Mouse (Mus musculus): ENCODE data around the gene Ankle2. TPM values are rescaled to one million over a fixed set of nuclear protein-coding genes. Genes with fewer than 3 reads are reported as not detected.

Ankle2 gene
- polyA plus RNA-seq (2014; fragmentation: Nextera tagmentation; extraction: Ambion mirVana), result 37.5 and 43.7 TPM in 2 replicates

DNA sequence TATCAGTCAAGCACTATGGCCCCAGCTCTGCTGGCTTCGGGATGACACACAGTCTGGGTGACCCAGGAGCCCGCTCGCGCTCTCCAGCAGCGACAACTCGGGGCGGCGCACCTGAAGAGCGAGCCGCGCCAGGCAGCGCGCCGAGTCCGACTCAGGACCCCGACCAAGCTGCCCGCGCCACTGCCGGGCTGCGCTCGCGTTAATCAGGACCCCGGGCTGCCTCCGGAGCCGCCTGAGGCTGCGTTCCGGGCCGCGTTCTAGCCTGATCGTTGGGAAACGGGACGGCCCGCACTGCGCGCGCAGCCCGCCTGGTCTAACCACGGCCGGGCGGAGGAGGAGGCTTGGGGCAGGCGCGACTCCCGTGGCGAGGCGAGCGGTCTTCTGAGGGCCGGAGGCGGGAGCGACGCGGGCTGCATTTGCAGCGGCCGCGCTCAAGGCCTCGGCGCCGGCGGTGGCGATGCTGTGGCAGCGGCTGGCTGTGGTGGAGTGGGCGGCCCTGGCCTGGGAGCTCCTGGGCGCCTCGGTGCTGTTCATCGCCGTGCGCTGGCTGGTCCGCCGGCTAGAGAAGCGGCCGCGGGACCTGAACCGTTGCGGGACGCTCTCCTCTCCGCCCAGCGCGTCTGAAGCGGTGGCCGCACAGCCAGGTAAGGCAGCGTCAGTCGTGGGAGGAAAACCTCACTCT, at the start of gene Ankle2:
Gene Ankle2 (plus strand): TSS at position 225 of the 682 bp plus-strand sequence.
- Histone ChIP-seq H3K9ac (ENCODE audit: low read length) (peak within 1 kb of the TSS; percentile 96), H3K27ac (ENCODE audit: low read depth, low read length) (peak within 1 kb of the TSS; percentile 90), H3K9me3 (ENCODE audit: control insufficient read depth, low read length) (no peaks in the 10 kb centered on the region), H3K4me2 (peak within 1 kb of the TSS; percentile 49), H3K27me3 (ENCODE audit: control insufficient read depth, insufficient read depth, low read length) (no peaks in the 10 kb centered on the region), H3K4me3 (ENCODE audit: low read depth, low read length) (peak within 1 kb of the TSS; percentile 92), H3K4me1 (ENCODE audit: control insufficient read depth, insufficient read depth, low read length) (peaks cover 14% of the 10 kb centered on the region), H3K36me3 (ENCODE audit: control insufficient read depth, insufficient read depth, low read length) (no peaks in the 10 kb centered on the region; the same call in 1 of the 2 replicates)
- peak; percentile 97 for ATAC-seq (ENCODE audit: low FRiP score)
- WGBS, result under 1% methylated on average over 76 of the region's 81 CpGs
- peak; percentile 100 for DNase-seq (ENCODE audit: low spot score, missing footprints)

DNA sequence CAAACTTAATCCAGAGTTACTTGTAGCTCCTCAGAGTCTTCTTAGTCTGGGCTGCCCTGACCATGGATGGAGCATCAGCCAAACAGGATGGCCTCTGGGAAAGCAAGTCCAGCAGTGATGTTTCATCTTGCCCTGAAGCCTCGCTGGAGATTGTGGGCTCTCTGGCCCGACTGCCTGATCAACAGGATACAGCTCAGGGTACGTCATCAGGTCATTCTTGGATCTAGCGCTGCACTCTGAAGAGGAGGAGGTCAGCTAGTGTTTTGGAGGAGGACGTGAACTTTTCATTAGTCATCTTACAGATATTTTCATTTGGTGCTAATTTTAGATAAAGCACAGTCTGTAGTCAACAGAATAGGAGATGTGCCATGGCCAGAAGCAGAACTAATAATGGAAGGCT, 49.1 kb upstream of the Ankle2 start:
- no peak overlapping the region for H3K9ac ChIP-seq (ENCODE audit: low read length)
- no peaks in the 10 kb centered on the region for H3K9me3 ChIP-seq (ENCODE audit: control insufficient read depth, low read length)
- peaks cover 6% of the 10 kb centered on the region for H3K4me1 ChIP-seq (ENCODE audit: control insufficient read depth, insufficient read depth, low read length)
- no peaks in the 10 kb centered on the region for H3K27me3 ChIP-seq (ENCODE audit: control insufficient read depth, insufficient read depth, low read length)
- ATAC-seq (ENCODE audit: low FRiP score) (no peak), DNase-seq (ENCODE audit: low spot score, missing footprints) (no peak)
- H3K36me3 ChIP-seq (ENCODE audit: control insufficient read depth, insufficient read depth, low read length), result peaks cover 15% of the 10 kb centered on the region; the same call in 1 of the 2 replicates
- no peak overlapping the region for H3K4me2 ChIP-seq
- H3K27ac ChIP-seq (ENCODE audit: low read depth, low read length), result no peak overlapping the region
- 92% methylated on average over 5 of the region's 5 CpGs for WGBS
- no peak overlapping the region for H3K4me3 ChIP-seq (ENCODE audit: low read depth, low read length)

DNA sequence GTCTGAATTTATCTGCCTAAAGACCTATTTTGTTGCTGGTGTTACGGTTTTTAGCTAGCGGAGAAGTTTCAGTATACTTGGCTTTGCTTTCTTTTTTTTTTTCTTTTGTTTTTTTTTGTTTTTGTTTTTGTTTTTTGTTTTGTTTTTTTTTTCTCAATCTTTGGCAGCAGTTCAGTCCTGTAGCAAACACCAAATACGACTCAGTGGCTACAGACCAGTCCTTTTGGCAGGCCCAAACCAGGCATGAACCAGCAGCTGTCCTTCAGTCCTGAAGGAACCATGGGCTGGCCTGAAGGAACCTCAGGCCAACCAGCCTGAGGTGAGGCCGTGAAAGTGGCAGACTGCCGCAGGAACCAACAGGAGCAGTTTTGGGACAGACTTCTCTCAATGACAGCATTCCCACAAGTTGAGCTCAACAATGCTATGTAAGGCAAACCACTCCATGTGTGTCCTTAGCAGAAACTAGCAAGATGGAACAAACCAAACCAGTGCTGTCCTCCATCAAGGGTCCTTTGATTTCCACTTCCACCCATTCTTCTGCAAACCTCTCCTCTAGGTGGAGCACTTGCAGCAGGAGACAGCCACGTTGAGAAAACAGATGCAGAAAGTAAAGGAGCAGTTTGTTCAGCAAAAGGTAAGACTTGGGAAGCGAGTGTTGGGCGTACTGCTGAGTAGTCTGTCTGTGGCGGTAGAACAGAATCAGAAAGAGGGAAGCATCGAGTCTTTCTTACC, 27.5 kb upstream of the Ankle2 start:
- no peak overlapping the region for H3K4me2 ChIP-seq
- no peaks in the 10 kb centered on the region for H3K27me3 ChIP-seq (ENCODE audit: control insufficient read depth, insufficient read depth, low read length)
- H3K9ac ChIP-seq (ENCODE audit: low read length), result no peak overlapping the region
- no peaks in the 10 kb centered on the region for H3K4me1 ChIP-seq (ENCODE audit: control insufficient read depth, insufficient read depth, low read length)
- WGBS, result 91% methylated on average over 10 of the region's 10 CpGs
- no peaks in the 10 kb centered on the region for H3K9me3 ChIP-seq (ENCODE audit: control insufficient read depth, low read length)
- no peak overlapping the region for H3K27ac ChIP-seq (ENCODE audit: low read depth, low read length)
- H3K36me3 ChIP-seq (ENCODE audit: control insufficient read depth, insufficient read depth, low read length), result peaks cover 20% of the 10 kb centered on the region
- H3K4me3 ChIP-seq (ENCODE audit: low read depth, low read length), result no peak overlapping the region
- DNase-seq (ENCODE audit: low spot score, missing footprints), result no peak
- ATAC-seq (ENCODE audit: low FRiP score), result no peak

DNA sequence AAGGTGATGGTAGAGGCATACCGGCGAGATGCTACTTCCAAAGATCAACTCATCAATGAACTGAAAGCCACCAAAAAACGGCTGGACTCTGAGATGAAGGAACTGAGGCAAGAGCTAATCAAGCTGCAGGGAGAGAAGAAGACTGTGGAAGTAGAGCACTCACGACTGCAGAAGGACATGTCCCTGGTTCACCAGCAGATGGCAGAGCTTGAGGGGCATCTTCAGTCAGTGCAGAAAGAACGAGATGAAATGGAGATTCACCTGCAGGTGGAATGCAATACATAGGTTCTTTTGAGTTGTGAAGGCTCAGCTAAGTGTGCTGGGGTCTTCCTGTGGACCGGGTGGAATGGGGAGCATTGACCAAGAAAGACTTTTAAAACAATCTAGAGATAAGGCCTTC, 26.0 kb upstream of the Ankle2 start:
- 85% methylated on average over 6 of the region's 6 CpGs for WGBS
- Histone ChIP-seq H3K4me3 (ENCODE audit: low read depth, low read length) (no peak overlapping the region), H3K4me2 (no peak overlapping the region)

DNA sequence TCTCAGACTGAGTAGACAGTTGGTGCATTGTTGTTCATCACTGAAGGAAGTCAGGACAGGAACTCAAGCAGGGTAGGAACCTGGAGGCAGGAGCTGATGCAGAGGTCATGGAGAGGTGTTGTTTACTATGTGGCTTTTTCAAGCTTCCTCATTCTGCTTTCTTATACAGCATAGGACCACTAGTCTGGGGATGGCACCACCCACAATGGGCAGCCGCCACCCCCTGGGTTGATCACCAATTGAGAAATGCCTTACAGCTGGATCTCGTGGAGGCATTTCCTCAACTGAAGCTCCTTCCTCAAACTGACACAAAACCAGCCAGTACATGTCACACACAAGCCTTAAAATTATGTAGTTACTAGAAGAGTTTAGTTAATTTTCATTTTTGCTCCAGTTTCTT, 19.5 kb upstream of the Ankle2 start:
- H3K9me3 ChIP-seq (ENCODE audit: control insufficient read depth, low read length), result no peaks in the 10 kb centered on the region
- H3K4me1 ChIP-seq (ENCODE audit: control insufficient read depth, insufficient read depth, low read length), result no peaks in the 10 kb centered on the region
- H3K36me3 ChIP-seq (ENCODE audit: control insufficient read depth, insufficient read depth, low read length), result peaks cover 24% of the 10 kb centered on the region
- 83% methylated on average over 2 of the region's 2 CpGs for WGBS
- ATAC-seq (ENCODE audit: low FRiP score) (no peak), DNase-seq (ENCODE audit: low spot score, missing footprints) (no peak)
- no peak overlapping the region for H3K9ac ChIP-seq (ENCODE audit: low read length)
- no peaks in the 10 kb centered on the region for H3K27me3 ChIP-seq (ENCODE audit: control insufficient read depth, insufficient read depth, low read length)
- H3K4me2 ChIP-seq, result no peak overlapping the region
- no peak overlapping the region for H3K27ac ChIP-seq (ENCODE audit: low read depth, low read length)
- H3K4me3 ChIP-seq (ENCODE audit: low read depth, low read length), result no peak overlapping the region

More for the DNA sequence above, 26.0 kb upstream of the Ankle2 start:
- DNase-seq (ENCODE audit: low spot score, missing footprints) (peak; percentile 62), ATAC-seq (ENCODE audit: low FRiP score) (no peak)
- Histone ChIP-seq H3K9ac (ENCODE audit: low read length) (no peak overlapping the region), H3K9me3 (ENCODE audit: control insufficient read depth, low read length) (no peaks in the 10 kb centered on the region), H3K27ac (ENCODE audit: low read depth, low read length) (no peak overlapping the region), H3K27me3 (ENCODE audit: control insufficient read depth, insufficient read depth, low read length) (no peaks in the 10 kb centered on the region), H3K36me3 (ENCODE audit: control insufficient read depth, insufficient read depth, low read length) (peaks cover 23% of the 10 kb centered on the region), H3K4me1 (ENCODE audit: control insufficient read depth, insufficient read depth, low read length) (no peaks in the 10 kb centered on the region)

DNA sequence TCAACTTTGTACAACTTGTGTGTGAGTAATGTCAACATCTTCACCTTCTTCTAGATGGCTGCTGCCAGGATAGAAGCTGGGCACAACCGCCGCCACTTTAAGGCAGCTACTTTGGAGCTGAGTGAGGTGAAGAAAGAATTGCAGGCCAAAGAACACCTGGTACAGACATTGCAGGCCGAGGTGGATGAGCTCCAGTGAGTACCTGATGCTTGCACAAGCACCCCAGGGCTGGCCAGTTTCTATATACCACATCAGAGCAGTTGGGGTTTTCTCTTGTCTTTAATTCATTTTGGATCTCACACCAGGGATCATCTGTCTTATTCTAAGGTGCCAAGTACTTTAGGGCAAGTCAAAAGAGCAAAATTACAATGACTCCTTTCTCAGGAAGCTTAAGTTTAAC, 14.0 kb upstream of the Ankle2 start:
- Histone ChIP-seq H3K27me3 (ENCODE audit: control insufficient read depth, insufficient read depth, low read length) (no peaks in the 10 kb centered on the region), H3K36me3 (ENCODE audit: control insufficient read depth, insufficient read depth, low read length) (peaks cover 25% of the 10 kb centered on the region), H3K9ac (ENCODE audit: low read length) (no peak overlapping the region), H3K4me2 (no peak overlapping the region), H3K4me3 (ENCODE audit: low read depth, low read length) (no peak overlapping the region), H3K9me3 (ENCODE audit: control insufficient read depth, low read length) (no peaks in the 10 kb centered on the region), H3K4me1 (ENCODE audit: control insufficient read depth, insufficient read depth, low read length) (no peaks in the 10 kb centered on the region), H3K27ac (ENCODE audit: low read depth, low read length) (no peak overlapping the region)
- ATAC-seq (ENCODE audit: low FRiP score), result no peak
- 90% methylated on average over 3 of the region's 3 CpGs for WGBS
- peak; percentile 33 for DNase-seq (ENCODE audit: low spot score, missing footprints)

DNA sequence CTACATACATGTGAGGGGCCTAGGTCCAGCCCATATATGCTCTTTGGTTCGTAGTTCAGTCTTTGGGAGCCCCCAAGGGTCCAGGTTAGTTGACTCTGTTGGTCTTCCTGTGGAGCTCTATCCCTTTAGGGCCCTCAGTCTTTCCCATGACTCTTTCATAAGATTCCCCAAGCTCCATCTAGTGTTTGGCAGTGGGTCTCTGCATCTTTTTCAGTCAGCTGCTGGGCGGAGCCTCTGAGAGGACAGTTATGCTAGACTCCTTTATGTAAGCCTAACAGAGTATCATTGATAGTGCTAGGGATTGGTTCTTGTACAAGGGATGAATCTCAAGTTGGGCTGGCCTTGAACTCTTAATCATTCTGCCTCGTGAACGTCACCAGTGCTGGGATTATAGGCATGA, 10.5 kb upstream of the Ankle2 start:
- no peak for DNase-seq (ENCODE audit: low spot score, missing footprints)
- Histone ChIP-seq H3K4me2 (no peak overlapping the region), H3K9ac (ENCODE audit: low read length) (no peak overlapping the region), H3K4me3 (ENCODE audit: low read depth, low read length) (no peak overlapping the region), H3K27ac (ENCODE audit: low read depth, low read length) (no peak overlapping the region), H3K9me3 (ENCODE audit: control insufficient read depth, low read length) (no peaks in the 10 kb centered on the region), H3K27me3 (ENCODE audit: control insufficient read depth, insufficient read depth, low read length) (no peaks in the 10 kb centered on the region), H3K36me3 (ENCODE audit: control insufficient read depth, insufficient read depth, low read length) (peaks cover 21% of the 10 kb centered on the region; the same call in 1 of the 2 replicates), H3K4me1 (ENCODE audit: control insufficient read depth, insufficient read depth, low read length) (no peaks in the 10 kb centered on the region)
- no peak for ATAC-seq (ENCODE audit: low FRiP score)
- 94% methylated on average over 4 of the region's 4 CpGs for WGBS

DNA sequence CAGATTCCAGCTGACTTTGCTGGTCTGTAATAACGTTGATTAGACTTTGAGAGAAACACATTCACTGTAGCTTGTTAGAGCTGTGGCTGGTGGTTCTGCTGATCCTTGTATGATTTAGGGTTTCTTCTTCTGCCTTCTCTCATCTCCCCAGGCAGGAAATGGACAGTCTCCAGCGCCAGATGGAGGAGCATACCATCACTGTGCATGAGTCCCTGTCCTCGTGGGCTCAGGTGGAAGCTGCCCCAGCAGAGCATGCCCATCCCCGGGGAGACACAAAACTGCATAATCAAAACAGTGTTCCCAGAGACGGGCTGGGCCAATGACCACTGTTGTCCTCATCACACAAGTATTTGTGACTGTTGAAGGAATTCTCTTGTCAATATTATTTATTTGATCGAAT, 8.0 kb upstream of the Ankle2 start:
- Histone ChIP-seq H3K27ac (ENCODE audit: low read depth, low read length) (no peak overlapping the region), H3K36me3 (ENCODE audit: control insufficient read depth, insufficient read depth, low read length) (peaks cover 14% of the 10 kb centered on the region), H3K9me3 (ENCODE audit: control insufficient read depth, low read length) (no peaks in the 10 kb centered on the region), H3K9ac (ENCODE audit: low read length) (no peak overlapping the region), H3K4me3 (ENCODE audit: low read depth, low read length) (no peak overlapping the region), H3K4me2 (no peak overlapping the region), H3K27me3 (ENCODE audit: control insufficient read depth, insufficient read depth, low read length) (no peaks in the 10 kb centered on the region), H3K4me1 (ENCODE audit: control insufficient read depth, insufficient read depth, low read length) (no peaks in the 10 kb centered on the region)
- DNase-seq (ENCODE audit: low spot score, missing footprints), result no peak
- 88% methylated on average over 6 of the region's 6 CpGs for WGBS
- no peak for ATAC-seq (ENCODE audit: low FRiP score)

DNA sequence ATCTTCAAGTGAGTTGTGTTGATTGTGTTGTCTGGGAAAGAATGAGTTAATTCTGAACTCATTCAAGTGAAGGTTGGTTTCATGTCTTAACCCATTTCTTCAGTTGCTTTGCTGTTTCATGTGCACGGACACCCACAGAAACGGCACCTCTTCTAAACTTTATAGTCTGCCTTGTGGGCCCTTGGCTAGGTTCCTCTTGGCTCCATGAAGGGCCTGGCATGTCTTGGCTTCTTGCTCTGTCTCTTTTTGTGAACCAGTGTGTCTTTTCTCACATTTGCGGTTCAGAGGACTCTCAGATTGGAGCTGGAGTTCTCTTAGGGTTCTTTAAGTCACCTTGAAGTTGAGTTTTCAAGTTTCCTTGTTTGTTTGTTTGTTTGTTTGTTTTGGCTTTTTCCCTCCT, 5.7 kb upstream of the Ankle2 start:
- Histone ChIP-seq H3K36me3 (ENCODE audit: control insufficient read depth, insufficient read depth, low read length) (peaks cover 11% of the 10 kb centered on the region), H3K4me1 (ENCODE audit: control insufficient read depth, insufficient read depth, low read length) (peaks cover 3% of the 10 kb centered on the region), H3K27me3 (ENCODE audit: control insufficient read depth, insufficient read depth, low read length) (no peaks in the 10 kb centered on the region), H3K27ac (ENCODE audit: low read depth, low read length) (no peak overlapping the region), H3K9me3 (ENCODE audit: control insufficient read depth, low read length) (no peaks in the 10 kb centered on the region), H3K4me2 (no peak overlapping the region), H3K4me3 (ENCODE audit: low read depth, low read length) (no peak overlapping the region), H3K9ac (ENCODE audit: low read length) (no peak overlapping the region)
- ATAC-seq (ENCODE audit: low FRiP score), result no peak
- WGBS, result 85% methylated on average over 3 of the region's 3 CpGs
- no peak for DNase-seq (ENCODE audit: low spot score, missing footprints)
